Mouse (Mus musculus) lung, postnatal 0 days (tissue): Measurements from ENCODE around the gene 4930519G04Rik. TPM values are rescaled to one million over a fixed set of nuclear protein-coding genes. Genes with fewer than 3 reads are reported as not detected.
A peak's percentile ranks its signal among the peaks of the same experiment; 100 is the strongest.

Source experiments
- ATAC-seq: fragments of 200-750 bp; cut with Nextera tagmentation; 2 replicates; pipeline ENCODE4 v1.8.0; 2017; ENCODE audit warnings: moderate library complexity
- DNase-seq: peaks from one replicate; pipeline ENCODE4 v3.0.0-alpha.2; 2016; ENCODE audit warnings: low spot score
- H3K27ac ChIP-seq: fragments of 300-500 bp; sonication (generic); 2 replicates; pipeline ENCODE4 v1.5.1; 2014; ENCODE audit warnings: antibody characterized with exemption, mild to moderate bottlenecking, low read length, mixed read lengths
- H3K27me3 ChIP-seq: fragments of 300-500 bp; sonication (generic); replicated peaks from 2 replicates; pipeline ENCODE4 v1.6.1; 2014; ENCODE audit warnings: low read length, mixed read lengths; ENCODE audit not compliant: insufficient read depth
- H3K36me3 ChIP-seq: fragments of 300-500 bp; sonication (generic); 2 replicates; pipeline ENCODE4 v1.6.1; 2014; ENCODE audit warnings: low read length, mixed read lengths; ENCODE audit not compliant: insufficient read depth
- H3K4me1 ChIP-seq: fragments of 300-500 bp; sonication (generic); 2 replicates; pipeline ENCODE4 v1.6.1; 2014; ENCODE audit warnings: antibody characterized with exemption, low read depth, low read length, mixed read lengths; ENCODE audit not compliant: insufficient read depth
- H3K4me2 ChIP-seq: fragments of 300-500 bp; sonication (generic); replicated peaks from 2 replicates; pipeline ENCODE4 v1.6.1; 2014; ENCODE audit warnings: low read depth, mild to moderate bottlenecking, low read length, moderate library complexity, mixed read lengths
- H3K4me3 ChIP-seq: fragments of 300-500 bp; sonication (generic); 2 replicates; pipeline ENCODE4 v1.5.1; 2014; ENCODE audit warnings: low read depth, low read length
- H3K9ac ChIP-seq: fragments of 300-500 bp; sonication (generic); replicated peaks from 2 replicates; pipeline ENCODE4 v1.6.1; 2014; ENCODE audit warnings: low read depth, mild to moderate bottlenecking
- H3K9me3 ChIP-seq: fragments of 300-500 bp; sonication (generic); 2 replicates; pipeline ENCODE4 v1.6.1; 2016; ENCODE audit warnings: low read length, mixed read lengths
- CTCF ChIP-seq: IDR thresholded peaks from 2 replicates; pipeline ENCODE4 v1.5.1; 2016; ENCODE audit warnings: antibody characterized with exemption, mild to moderate bottlenecking
- EP300 ChIP-seq: IDR thresholded peaks from 2 replicates; pipeline ENCODE4 v1.6.1; 2016; ENCODE audit warnings: antibody characterized with exemption, mild to moderate bottlenecking, control low read depth
- WGBS: fragments of 180-500 bp; shearing (Covaris S2); extraction: QIAGEN DNeasy Blood & Tissue Kit; methylation state at CpG from one replicate; pipeline ENCODE4 v1.1.7; 2014; 5-methylcytosine and 5-hydroxymethylcytosine counted together
- microRNA-seq: library from miRNA; unstranded; fragments of <30 nt; microRNA quantifications from one replicate; pipeline ENCODE4, GENCODE M21; 2016
- polyA plus RNA-seq: library from polyadenylated mRNA; unstranded; fragments of >200 nt; fragmentation: Nextera tagmentation; extraction: Ambion mirVana; gene quantifications from 2 replicates; pipeline ENCODE4 v1.2.1, GENCODE M21; 2015

4930519G04Rik gene
- polyA plus RNA-seq, 1 experiment from 2014 or later = not detected

GRCm38 (mm10) chr5:114922998-114923473, 69.6 kb downstream of the 4930519G04Rik start, which contains the start of gene Oasl1:
Oasl1 (plus strand) TSS chr5:114923240.
- TF ChIP-seq EP300 (no peak), CTCF (no peak)
- Histone ChIP-seq H3K4me1 (no peaks in the 10 kb centered on the region), H3K27ac (no peak within 1 kb of the TSS), H3K4me2 (peak within 1 kb of the TSS; percentile 68), H3K36me3 (no peaks in the 10 kb centered on the region), H3K4me3 (peak within 1 kb of the TSS; percentile 40), H3K27me3 (no peaks in the 10 kb centered on the region), H3K9ac (peak within 1 kb of the TSS; percentile 44), H3K9me3 (no peaks in the 10 kb centered on the region; the same call in 1 of the 2 replicates)
- ATAC-seq (peak; percentile 70), DNase-seq (peak; percentile 73)
- 12% methylated on average over 15 of the region's 15 CpGs for WGBS

GRCm38 (mm10) chr5:114926153-114926684, 72.8 kb downstream of the 4930519G04Rik start:
- WGBS = 60% methylated on average over 1 of the region's 1 CpGs
- ATAC-seq = no peak
- no peak for DNase-seq

GRCm38 (mm10) chr5:114926753-114927152, 73.3 kb downstream of the 4930519G04Rik start:
- DNase-seq = no peak
- H3K4me1 ChIP-seq = no peaks in the 10 kb centered on the region

More at GRCm38 (mm10) chr5:114926153-114926684, 72.8 kb downstream of the 4930519G04Rik start:
- Histone ChIP-seq H3K4me1 (no peaks in the 10 kb centered on the region), H3K9ac (no peak overlapping the region), H3K27ac (no peak overlapping the region), H3K27me3 (no peaks in the 10 kb centered on the region), H3K4me3 (no peak overlapping the region), H3K4me2 (no peak overlapping the region), H3K36me3 (no peaks in the 10 kb centered on the region), H3K9me3 (no peaks in the 10 kb centered on the region; the same call in 1 of the 2 replicates)
- TF ChIP-seq EP300 (no peak), CTCF (no peak)

DNA sequence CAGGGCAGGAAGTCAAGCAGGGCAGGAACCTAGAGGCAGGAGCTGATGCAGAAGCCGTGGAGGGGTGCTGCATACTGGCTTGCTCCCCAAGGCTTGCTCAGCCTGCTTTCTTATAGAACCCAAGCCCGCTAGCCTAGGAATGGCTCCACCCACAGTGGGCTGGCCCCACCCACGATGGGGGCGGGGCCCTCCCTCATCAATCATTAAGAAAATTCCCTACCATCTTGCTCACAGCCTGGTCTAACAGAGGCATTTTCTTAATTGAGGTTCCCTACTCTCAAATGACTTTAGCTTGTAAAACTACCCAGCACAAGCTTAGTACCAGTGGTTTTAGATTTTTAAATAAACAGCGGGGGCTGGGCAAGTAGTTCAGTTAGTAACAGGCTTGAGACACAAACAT, 78.2 kb downstream of the 4930519G04Rik start:
- WGBS = 53% methylated on average over 5 of the region's 5 CpGs
- Histone ChIP-seq H3K4me3 (no peak overlapping the region), H3K27ac (no peak overlapping the region), H3K36me3 (no peaks in the 10 kb centered on the region), H3K27me3 (no peaks in the 10 kb centered on the region), H3K9ac (no peak overlapping the region), H3K9me3 (no peaks in the 10 kb centered on the region), H3K4me2 (no peak overlapping the region), H3K4me1 (no peaks in the 10 kb centered on the region)
- DNase-seq (no peak), ATAC-seq (no peak)
- TF ChIP-seq EP300 (no peak), CTCF (no peak)

More at GRCm38 (mm10) chr5:114926753-114927152, 73.3 kb downstream of the 4930519G04Rik start:
- no peak for ATAC-seq
- Histone ChIP-seq H3K27ac (no peak overlapping the region), H3K27me3 (no peaks in the 10 kb centered on the region), H3K9ac (no peak overlapping the region), H3K9me3 (no peaks in the 10 kb centered on the region; the same call in 1 of the 2 replicates), H3K36me3 (no peaks in the 10 kb centered on the region), H3K4me3 (no peak overlapping the region), H3K4me2 (no peak overlapping the region)
- no peak for TF ChIP-seq CTCF
- TF ChIP-seq EP300 = no peak
- 84% methylated on average over 9 of the region's 9 CpGs for WGBS

DNA sequence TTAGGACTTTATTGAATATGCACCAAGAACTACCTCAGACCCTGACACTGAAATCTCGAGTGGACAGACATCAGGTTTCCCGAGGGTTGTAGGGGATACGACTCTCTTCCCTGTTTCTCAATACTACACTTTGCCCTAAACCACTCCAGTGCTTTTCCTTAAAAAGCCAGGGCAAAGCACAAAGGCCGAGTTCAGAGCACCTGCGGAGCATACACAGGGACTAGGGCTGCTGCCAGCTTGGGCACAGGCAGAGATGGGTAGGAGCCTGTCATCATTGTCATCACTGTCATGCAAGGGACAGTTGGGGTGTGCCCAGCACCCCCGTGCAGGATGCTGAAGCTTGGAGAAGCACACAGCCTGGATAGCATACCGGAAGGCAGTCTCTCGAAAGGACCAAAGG, 79.7 kb downstream of the 4930519G04Rik start:
- 79% methylated on average over 8 of the region's 8 CpGs for WGBS
- TF ChIP-seq EP300 (no peak), CTCF (no peak)
- no peak overlapping the region for H3K27ac ChIP-seq
- H3K4me1 ChIP-seq = no peaks in the 10 kb centered on the region
- H3K9ac ChIP-seq = no peak overlapping the region
- no peak for DNase-seq
- no peak for ATAC-seq
- H3K4me2 ChIP-seq = no peak overlapping the region
- no peak overlapping the region for H3K4me3 ChIP-seq
- no peaks in the 10 kb centered on the region for H3K9me3 ChIP-seq
- no peaks in the 10 kb centered on the region for H3K36me3 ChIP-seq
- no peaks in the 10 kb centered on the region for H3K27me3 ChIP-seq

Small RNA genes within 50 kb of the gene (microRNA-seq; reads per million reads assigned to microRNA genes)
- 11.0 reads per million, percentile 24 among the genes with 10 or more reads in this experiment for gene Mir6240

Other genes with a start within 250 kb of the 4930519G04Rik start
- gene Trpv4, start 195.2 kb upstream of the 4930519G04Rik start, polyA plus RNA-seq = 2.2 and 3.4 TPM in 2 replicates
- 88.2 and 89.4 TPM in 2 replicates for gene Gltp, start 162.7 kb upstream of the 4930519G04Rik start, polyA plus RNA-seq
- gene Tchp, start 145.9 kb upstream of the 4930519G04Rik start, polyA plus RNA-seq = 9.4 and 10.0 TPM in 2 replicates
- gene Ankrd13a, start 79.0 kb upstream of the 4930519G04Rik start, polyA plus RNA-seq = 110 and 115 TPM in 2 replicates
- 36.5 and 39.1 TPM in 2 replicates for gene Git2, start 78.1 kb upstream of the 4930519G04Rik start, polyA plus RNA-seq
- gene 1500011B03Rik, start 30.2 kb upstream of the 4930519G04Rik start, polyA plus RNA-seq = 72.8 and 97.5 TPM in 2 replicates
- not detected in 2 replicates for gene Gm9936, start 5.0 kb downstream of the 4930519G04Rik start, polyA plus RNA-seq
- 15.7 and 17.3 TPM in 2 replicates for gene Oasl2, start 43.3 kb downstream of the 4930519G04Rik start, polyA plus RNA-seq
- 0.92 and 1.8 TPM in 2 replicates for gene Oasl1, start 69.6 kb downstream of the 4930519G04Rik start, polyA plus RNA-seq
- gene 2210016L21Rik, start 88.5 kb downstream of the 4930519G04Rik start, polyA plus RNA-seq = 41.0 and 41.4 TPM in 2 replicates
- not detected in 2 replicates for gene Hnf1a, start 117.4 kb downstream of the 4930519G04Rik start, polyA plus RNA-seq
- gene Sppl3, start 157.5 kb downstream of the 4930519G04Rik start, polyA plus RNA-seq = 16.6 and 22.8 TPM in 2 replicates
- gene Gm10401, start 244.6 kb downstream of the 4930519G04Rik start, polyA plus RNA-seq = 32.4 and 32.5 TPM in 2 replicates